Mouse (Mus musculus) bone marrow macrophage, adult 2 months (primary cell): ENCODE data around the gene Olfr668. TPM values are rescaled to one million over a fixed set of nuclear protein-coding genes. Genes with fewer than 3 reads are reported as not detected.
"Not testable (repeated sequence)": the region's sequence is repeated elsewhere in the genome, so short reads cannot be mapped to it uniquely, and the experiment has no call there.

Source experiments
- H3K27ac ChIP-seq: 2 replicates; pipeline ENCODE4 v1.5.1; 2012; ENCODE audit warnings: low read depth, low read length; ENCODE audit not compliant: insufficient read depth
- H3K4me1 ChIP-seq: 2 replicates; pipeline ENCODE4 v1.6.1; 2012; ENCODE audit warnings: low read length; ENCODE audit not compliant: control insufficient read depth, insufficient read depth
- H3K4me3 ChIP-seq: 2 replicates; pipeline ENCODE4 v1.5.1; 2012; ENCODE audit warnings: mild to moderate bottlenecking, low read length, moderate library complexity; ENCODE audit not compliant: insufficient read depth
- CTCF ChIP-seq: IDR thresholded peaks from 2 replicates; pipeline ENCODE4 v1.5.1; 2012; ENCODE audit warnings: low read depth, mild to moderate bottlenecking, low read length, moderate library complexity
- POLR2A ChIP-seq: IDR thresholded peaks from 2 replicates; pipeline ENCODE4 v1.6.1; 2012; ENCODE audit warnings: mild to moderate bottlenecking, low read depth, low read length, borderline replicate concordance
- polyA plus RNA-seq: library from polyadenylated mRNA; stranded (reverse); fragments of >200 nt; gene quantifications from 2 replicates; pipeline ENCODE4 v1.2.4, GENCODE M21; 2012; ENCODE audit not compliant: missing spikeins, insufficient read depth, insufficient read length

Gene Olfr668
- not detected in 2 replicates for polyA plus RNA-seq

- no peak within 1 kb of the TSS for H3K27ac ChIP-seq
- TF ChIP-seq POLR2A = no peak
- TF ChIP-seq CTCF = no peak
- no peak within 1 kb of the TSS for H3K4me3 ChIP-seq
- H3K4me1 ChIP-seq = no peaks in the 10 kb centered on the region
Measured at GRCm38 (mm10) chr7:104927957-104928356, at the start of gene Olfr668. Gene Olfr668 (minus strand): TSS chr7:104928057.

GRCm38 (mm10) chr7:104972507-104972906 is 44.6 kb upstream of the Olfr668 start:
- not testable (repeated sequence) for H3K27ac ChIP-seq, H3K4me1 ChIP-seq, H3K4me3 ChIP-seq

GRCm38 (mm10) chr7:104962520-104962919 is 34.7 kb upstream of the Olfr668 start, which contains the start of gene Olfr670:
Gene Olfr670 (minus strand): TSS chr7:104962620.
- Histone ChIP-seq H3K4me3 (no peak within 1 kb of the TSS), H3K27ac (no peak within 1 kb of the TSS), H3K4me1 (no peaks in the 10 kb centered on the region)
- TF ChIP-seq CTCF = no peak
- no peak for TF ChIP-seq POLR2A

- H3K4me1 ChIP-seq, H3K4me3 ChIP-seq, H3K27ac ChIP-seq: not testable (repeated sequence)
Measured at GRCm38 (mm10) chr7:104950234-104950633, 22.4 kb upstream of the Olfr668 start.

- no peaks in the 10 kb centered on the region for H3K4me1 ChIP-seq
- no peak for TF ChIP-seq CTCF
- no peak for TF ChIP-seq POLR2A
- no peak within 1 kb of the TSS for H3K4me3 ChIP-seq
- no peak within 1 kb of the TSS for H3K27ac ChIP-seq
Measured at GRCm38 (mm10) chr7:104933940-104934339, 6.1 kb upstream of the Olfr668 start, which contains the start of gene Olfr669. Gene Olfr669 (plus strand): TSS chr7:104934240.

GRCm38 (mm10) chr7:104921382-104921781 is 6.5 kb downstream of the Olfr668 start, which contains the start of gene Olfr667:
Gene Olfr667 (minus strand): TSS chr7:104921482.
- Histone ChIP-seq H3K4me1 (no peaks in the 10 kb centered on the region), H3K27ac (no peak within 1 kb of the TSS), H3K4me3 (no peak within 1 kb of the TSS)
- TF ChIP-seq CTCF (no peak), POLR2A (no peak)

- Histone ChIP-seq H3K27ac (no peak within 1 kb of the TSS), H3K4me1 (no peaks in the 10 kb centered on the region), H3K4me3 (no peak within 1 kb of the TSS)
- TF ChIP-seq POLR2A (no peak), CTCF (no peak)
Measured at GRCm38 (mm10) chr7:104895852-104896251, 32.0 kb downstream of the Olfr668 start, which contains the start of gene Olfr666. Gene Olfr666 (minus strand): TSS chr7:104895952.

GRCm38 (mm10) chr7:104877731-104878130 is 50.1 kb downstream of the Olfr668 start, which contains the start of gene Olfr665:
Gene Olfr665 (plus strand): TSS chr7:104878031.
- H3K4me3 ChIP-seq = no peak within 1 kb of the TSS
- no peak within 1 kb of the TSS for H3K27ac ChIP-seq
- no peaks in the 10 kb centered on the region for H3K4me1 ChIP-seq
- no peak for TF ChIP-seq POLR2A
- no peak for TF ChIP-seq CTCF

Other genes starting within 250 kb of the Olfr668 start
- not detected in 2 replicates for gene Olfr661, start 241.6 kb downstream of the Olfr668 start, polyA plus RNA-seq
- gene Usp17le, start 150.6 kb downstream of the Olfr668 start, polyA plus RNA-seq = not detected in 2 replicates
- not detected in 2 replicates for gene Usp17lb, start 85.5 kb downstream of the Olfr668 start, polyA plus RNA-seq
- not detected in 2 replicates for gene Usp17la, start 71.0 kb downstream of the Olfr668 start, polyA plus RNA-seq
- not detected in 2 replicates for gene Olfr665, start 50.0 kb downstream of the Olfr668 start, polyA plus RNA-seq
- not detected in 2 replicates for gene Olfr666, start 32.1 kb downstream of the Olfr668 start, polyA plus RNA-seq
- gene Olfr667, start 6.6 kb downstream of the Olfr668 start, polyA plus RNA-seq = not detected in 2 replicates
- gene Olfr669, start 6.2 kb upstream of the Olfr668 start, polyA plus RNA-seq = not detected in 2 replicates
- gene Olfr670, start 34.6 kb upstream of the Olfr668 start, polyA plus RNA-seq = not detected in 2 replicates
- not detected in 2 replicates for gene Olfr671, start 51.1 kb upstream of the Olfr668 start, polyA plus RNA-seq
- gene Olfr672, start 74.0 kb upstream of the Olfr668 start, polyA plus RNA-seq = not detected in 2 replicates
- not detected in 2 replicates for gene Olfr675, start 100.4 kb upstream of the Olfr668 start, polyA plus RNA-seq
- not detected in 2 replicates for gene Olfr676, start 104.6 kb upstream of the Olfr668 start, polyA plus RNA-seq
- gene Olfr677, start 123.3 kb upstream of the Olfr668 start, polyA plus RNA-seq = not detected in 2 replicates
- gene Olfr678, start 136.4 kb upstream of the Olfr668 start, polyA plus RNA-seq = not detected in 2 replicates
- not detected in 2 replicates for gene Olfr679, start 153.1 kb upstream of the Olfr668 start, polyA plus RNA-seq
- not detected in 2 replicates for gene Olfr680-ps1, start 164.8 kb upstream of the Olfr668 start, polyA plus RNA-seq
- not detected in 2 replicates for gene Olfr681, start 188.8 kb upstream of the Olfr668 start, polyA plus RNA-seq
- gene Olfr683, start 219.0 kb upstream of the Olfr668 start, polyA plus RNA-seq = not detected in 2 replicates
- gene Olfr684, start 235.6 kb upstream of the Olfr668 start, polyA plus RNA-seq = not detected in 2 replicates